Mouse (Mus musculus): ENCODE data around the gene Hspa1l. TPM values are rescaled to one million over a fixed set of nuclear protein-coding genes. Genes with fewer than 3 reads are reported as not detected.
"Not testable (repeated sequence)": the region's sequence is repeated elsewhere in the genome, so short reads cannot be mapped to it uniquely, and the experiment has no call there.

Gene Hspa1l
- polyA plus RNA-seq, 1 experiment from 2014 or later, result 1.4 TPM

GRCm38 (mm10) chr17:35005158-35005557 lies 32.7 kb downstream of the Hspa1l start:
- no peak overlapping the region for H3K9ac ChIP-seq (ENCODE audit: low read depth, low read length)
- no peak overlapping the region for H3K4me2 ChIP-seq (ENCODE audit: low read length)
- peaks cover 25% of the 10 kb centered on the region for H3K36me3 ChIP-seq (ENCODE audit: control insufficient read depth, insufficient read depth, low read length)
- H3K27me3 ChIP-seq (replicated peaks; ENCODE audit: control insufficient read depth, insufficient read depth, low read length), result no peaks in the 10 kb centered on the region
- no peaks in the 10 kb centered on the region for H3K9me3 ChIP-seq (ENCODE audit: control insufficient read depth, low read length)
- peaks cover 13% of the 10 kb centered on the region for H3K4me1 ChIP-seq (ENCODE audit: control insufficient read depth, insufficient read depth, low read depth, low read length)
- no peak overlapping the region for H3K27ac ChIP-seq (ENCODE audit: low read depth, low read length)
- no peak overlapping the region for H3K4me3 ChIP-seq (ENCODE audit: low read length)
- WGBS, result 90% methylated on average over 10 of the region's 10 CpGs
- ATAC-seq, result no peak

GRCm38 (mm10) chr17:35005902-35006301 lies 33.4 kb downstream of the Hspa1l start:
- WGBS, result 93% methylated on average over 4 of the region's 5 CpGs
- H3K27me3 ChIP-seq (replicated peaks; ENCODE audit: control insufficient read depth, insufficient read depth, low read length); H3K4me3 ChIP-seq (ENCODE audit: low read length); H3K9ac ChIP-seq (ENCODE audit: low read depth, low read length); ATAC-seq; H3K9me3 ChIP-seq (ENCODE audit: control insufficient read depth, low read length); H3K4me2 ChIP-seq (ENCODE audit: low read length); H3K27ac ChIP-seq (ENCODE audit: low read depth, low read length): not testable (repeated sequence)
- Histone ChIP-seq H3K36me3 (ENCODE audit: control insufficient read depth, insufficient read depth, low read length) (peaks cover 32% of the 10 kb centered on the region), H3K4me1 (ENCODE audit: control insufficient read depth, insufficient read depth, low read depth, low read length) (peaks cover 13% of the 10 kb centered on the region)

DNA sequence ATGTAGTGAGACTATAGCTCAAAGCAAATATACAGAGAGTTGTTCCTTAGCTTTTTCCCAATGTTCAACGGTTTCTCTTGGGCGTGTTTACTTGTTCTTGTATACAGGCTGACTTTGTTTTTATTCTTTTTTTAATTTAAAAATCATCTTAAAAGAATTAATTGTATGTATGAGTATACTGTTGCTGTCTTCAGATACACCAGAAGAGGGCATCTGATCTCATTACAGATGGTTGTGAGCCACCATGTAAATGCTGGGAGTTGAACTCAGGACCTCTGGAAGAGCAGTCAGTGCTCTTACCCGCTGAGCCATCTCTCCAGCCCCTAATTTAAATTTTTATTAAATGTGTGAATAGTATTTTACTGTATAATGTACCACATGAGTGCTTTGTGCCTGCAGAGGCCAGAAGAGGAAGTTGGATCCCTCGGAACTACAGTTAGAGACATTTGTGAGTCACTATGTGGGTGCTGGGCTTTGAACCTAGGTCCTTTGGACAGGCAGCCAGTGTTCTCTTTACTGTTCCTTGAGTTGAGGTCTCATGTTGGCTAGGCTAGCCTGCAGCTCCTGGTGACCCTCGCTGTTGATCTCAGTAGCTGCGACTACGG lies 35.0 kb downstream of the Hspa1l start:
- H3K27ac ChIP-seq (ENCODE audit: low read depth, low read length), result no peak overlapping the region
- no peaks in the 10 kb centered on the region for H3K9me3 ChIP-seq (ENCODE audit: control insufficient read depth, low read length)
- no peak for ATAC-seq
- H3K27me3 ChIP-seq (replicated peaks; ENCODE audit: control insufficient read depth, insufficient read depth, low read length), result no peaks in the 10 kb centered on the region
- no peak overlapping the region for H3K4me3 ChIP-seq (ENCODE audit: low read length)
- H3K4me1 ChIP-seq (ENCODE audit: control insufficient read depth, insufficient read depth, low read depth, low read length), result peaks cover 9% of the 10 kb centered on the region
- peaks cover 47% of the 10 kb centered on the region for H3K36me3 ChIP-seq (ENCODE audit: control insufficient read depth, insufficient read depth, low read length)
- H3K4me2 ChIP-seq (ENCODE audit: low read length), result no peak overlapping the region
- no peak overlapping the region for H3K9ac ChIP-seq (ENCODE audit: low read depth, low read length)
- WGBS, result 97% methylated on average over 7 of the region's 7 CpGs

DNA sequence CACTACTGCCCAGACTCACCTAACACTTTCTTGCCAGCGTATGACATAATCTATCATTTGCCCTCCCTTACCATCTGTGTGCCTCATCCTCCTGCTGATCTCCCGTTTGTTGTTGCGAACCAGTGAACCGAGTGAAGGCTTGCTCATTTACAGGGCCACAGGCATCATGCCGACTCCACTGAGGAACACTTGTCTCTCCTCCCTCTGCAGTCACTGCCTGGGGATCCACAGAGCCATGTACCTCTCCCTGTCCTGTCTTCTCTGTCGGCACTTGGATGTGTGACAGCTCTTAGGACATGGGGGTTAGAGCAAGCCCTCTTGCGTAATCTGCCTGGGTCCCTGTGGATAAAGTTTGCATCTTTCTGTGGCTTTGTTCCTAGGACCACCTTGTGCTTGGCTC lies 37.1 kb downstream of the Hspa1l start:
- Histone ChIP-seq H3K4me2 (ENCODE audit: low read length) (no peak overlapping the region), H3K9me3 (ENCODE audit: control insufficient read depth, low read length) (no peaks in the 10 kb centered on the region), H3K4me1 (ENCODE audit: control insufficient read depth, insufficient read depth, low read depth, low read length) (no peaks in the 10 kb centered on the region), H3K4me3 (ENCODE audit: low read length) (no peak overlapping the region), H3K27ac (ENCODE audit: low read depth, low read length) (no peak overlapping the region), H3K27me3 (replicated peaks; ENCODE audit: control insufficient read depth, insufficient read depth, low read length) (no peaks in the 10 kb centered on the region), H3K36me3 (ENCODE audit: control insufficient read depth, insufficient read depth, low read length) (peaks cover 66% of the 10 kb centered on the region), H3K9ac (ENCODE audit: low read depth, low read length) (no peak overlapping the region)
- ATAC-seq, result no peak
- 81% methylated on average over 7 of the region's 7 CpGs for WGBS

DNA sequence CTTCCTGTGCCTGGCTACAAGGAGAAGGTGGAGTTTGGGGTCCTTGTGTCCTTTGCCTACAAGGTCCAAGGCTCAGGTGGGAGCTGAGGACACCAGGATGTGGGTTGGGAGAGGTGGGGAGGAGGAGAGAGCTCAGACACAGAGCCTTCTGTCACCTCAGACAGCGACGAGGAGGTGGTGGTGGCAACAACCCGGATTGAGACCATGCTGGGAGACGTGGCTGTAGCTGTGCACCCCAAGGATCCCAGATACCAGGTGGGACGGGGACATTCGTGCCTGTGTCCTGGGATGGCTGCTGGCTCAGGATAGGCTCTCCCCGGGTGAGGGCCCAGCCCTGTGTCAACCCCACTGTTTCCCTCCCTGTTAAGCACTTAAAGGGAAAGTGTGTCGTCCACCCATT lies 38.9 kb downstream of the Hspa1l start:
- no peaks in the 10 kb centered on the region for H3K27me3 ChIP-seq (replicated peaks; ENCODE audit: control insufficient read depth, insufficient read depth, low read length)
- H3K4me3 ChIP-seq (ENCODE audit: low read length), result no peak overlapping the region
- H3K4me2 ChIP-seq (ENCODE audit: low read length), result no peak overlapping the region
- no peak overlapping the region for H3K9ac ChIP-seq (ENCODE audit: low read depth, low read length)
- no peak for ATAC-seq
- peaks cover 3% of the 10 kb centered on the region; the same call in 1 of the 2 replicates for H3K4me1 ChIP-seq (ENCODE audit: control insufficient read depth, insufficient read depth, low read depth, low read length)
- H3K36me3 ChIP-seq (ENCODE audit: control insufficient read depth, insufficient read depth, low read length), result peaks cover 59% of the 10 kb centered on the region
- H3K27ac ChIP-seq (ENCODE audit: low read depth, low read length), result no peak overlapping the region
- no peaks in the 10 kb centered on the region for H3K9me3 ChIP-seq (ENCODE audit: control insufficient read depth, low read length)
- WGBS, result 93% methylated on average over 8 of the region's 8 CpGs

DNA sequence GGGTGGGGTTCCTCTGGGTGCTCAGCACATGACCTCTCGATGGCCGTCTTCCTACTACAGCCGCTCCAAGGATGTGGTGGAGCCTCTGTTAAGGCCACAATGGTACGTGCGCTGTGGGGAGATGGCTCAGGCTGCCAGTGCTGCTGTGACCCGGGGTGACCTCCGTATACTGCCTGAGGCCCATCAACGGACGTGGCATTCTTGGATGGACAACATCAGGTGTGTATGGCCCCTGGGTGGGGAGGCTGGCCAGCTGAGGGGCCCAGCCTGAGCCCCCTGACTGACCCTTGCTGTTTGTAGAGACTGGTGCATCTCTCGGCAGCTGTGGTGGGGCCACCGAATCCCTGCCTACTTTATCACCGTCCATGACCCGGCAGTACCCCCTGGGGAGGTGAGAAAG lies 39.9 kb downstream of the Hspa1l start:
- Histone ChIP-seq H3K9ac (ENCODE audit: low read depth, low read length) (no peak overlapping the region), H3K27me3 (replicated peaks; ENCODE audit: control insufficient read depth, insufficient read depth, low read length) (no peaks in the 10 kb centered on the region), H3K9me3 (ENCODE audit: control insufficient read depth, low read length) (no peaks in the 10 kb centered on the region), H3K4me3 (ENCODE audit: low read length) (no peak overlapping the region), H3K36me3 (ENCODE audit: control insufficient read depth, insufficient read depth, low read length) (peaks cover 59% of the 10 kb centered on the region), H3K27ac (ENCODE audit: low read depth, low read length) (no peak overlapping the region), H3K4me2 (ENCODE audit: low read length) (no peak overlapping the region), H3K4me1 (ENCODE audit: control insufficient read depth, insufficient read depth, low read depth, low read length) (peaks cover 3% of the 10 kb centered on the region; the same call in 1 of the 2 replicates)
- ATAC-seq, result no peak
- WGBS, result 89% methylated on average over 13 of the region's 13 CpGs

DNA sequence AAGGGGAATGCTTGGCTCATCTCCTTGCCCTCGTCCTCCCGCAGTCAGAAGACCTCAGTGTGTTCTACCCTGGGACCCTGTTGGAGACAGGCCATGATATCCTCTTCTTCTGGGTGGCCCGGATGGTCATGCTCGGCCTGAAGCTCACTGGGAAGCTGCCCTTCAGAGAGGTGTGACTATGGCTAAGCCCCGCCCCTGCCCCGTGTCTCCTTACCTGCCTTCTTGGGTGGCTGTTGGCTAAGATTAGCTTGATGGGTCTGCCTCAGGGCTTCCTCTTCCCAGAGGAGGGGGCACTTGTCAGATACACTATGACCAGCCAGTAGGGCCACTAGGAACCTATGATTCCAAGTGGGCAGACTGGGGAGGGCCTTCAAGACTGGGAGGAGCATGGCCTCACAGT lies 40.7 kb downstream of the Hspa1l start:
- Histone ChIP-seq H3K4me1 (ENCODE audit: control insufficient read depth, insufficient read depth, low read depth, low read length) (peaks cover 3% of the 10 kb centered on the region; the same call in 1 of the 2 replicates), H3K36me3 (ENCODE audit: control insufficient read depth, insufficient read depth, low read length) (peaks cover 52% of the 10 kb centered on the region), H3K4me3 (ENCODE audit: low read length) (no peak overlapping the region), H3K4me2 (ENCODE audit: low read length) (no peak overlapping the region), H3K9me3 (ENCODE audit: control insufficient read depth, low read length) (no peaks in the 10 kb centered on the region), H3K9ac (ENCODE audit: low read depth, low read length) (no peak overlapping the region), H3K27me3 (replicated peaks; ENCODE audit: control insufficient read depth, insufficient read depth, low read length) (no peaks in the 10 kb centered on the region), H3K27ac (ENCODE audit: low read depth, low read length) (no peak overlapping the region)
- ATAC-seq, result no peak
- 88% methylated on average over 6 of the region's 6 CpGs for WGBS

DNA sequence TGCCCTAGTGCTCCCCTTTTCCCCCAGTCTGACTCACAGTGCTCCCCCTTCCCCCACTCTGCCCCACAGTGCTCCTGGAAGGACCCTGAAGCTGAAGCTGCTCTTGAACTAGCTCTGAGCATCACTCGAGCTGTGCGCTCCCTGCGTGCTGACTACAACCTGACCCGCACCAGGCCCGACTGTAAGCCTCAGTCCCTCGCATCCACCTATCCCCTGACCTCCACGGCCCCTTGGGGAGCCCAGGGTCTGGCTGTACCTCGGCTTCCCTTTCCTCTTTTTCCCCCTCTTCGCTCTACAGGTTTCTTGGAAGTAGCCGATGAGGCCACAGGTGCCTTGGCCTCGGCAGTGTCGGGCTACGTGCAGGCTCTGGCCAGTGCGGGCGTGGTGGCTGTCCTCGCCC lies 42.8 kb downstream of the Hspa1l start:
- 90% methylated on average over 16 of the region's 16 CpGs for WGBS
- Histone ChIP-seq H3K4me3 (ENCODE audit: low read length) (no peak overlapping the region), H3K9ac (ENCODE audit: low read depth, low read length) (no peak overlapping the region), H3K9me3 (ENCODE audit: control insufficient read depth, low read length) (no peaks in the 10 kb centered on the region), H3K36me3 (ENCODE audit: control insufficient read depth, insufficient read depth, low read length) (peaks cover 48% of the 10 kb centered on the region), H3K27me3 (replicated peaks; ENCODE audit: control insufficient read depth, insufficient read depth, low read length) (no peaks in the 10 kb centered on the region), H3K4me1 (ENCODE audit: control insufficient read depth, insufficient read depth, low read depth, low read length) (peaks cover 3% of the 10 kb centered on the region; the same call in 1 of the 2 replicates), H3K4me2 (ENCODE audit: low read length) (no peak overlapping the region), H3K27ac (ENCODE audit: low read depth, low read length) (no peak overlapping the region)
- no peak for ATAC-seq

GRCm38 (mm10) chr17:35016376-35016775 lies 43.9 kb downstream of the Hspa1l start, which contains the start of gene Vwa7:
Gene Vwa7 (plus strand): TSS chr17:35016579.
- Histone ChIP-seq H3K4me3 (ENCODE audit: low read length) (no peak within 1 kb of the TSS), H3K4me1 (ENCODE audit: control insufficient read depth, insufficient read depth, low read depth, low read length) (peaks cover 5% of the 10 kb centered on the region), H3K27ac (ENCODE audit: low read depth, low read length) (no peak within 1 kb of the TSS), H3K9ac (ENCODE audit: low read depth, low read length) (0 out of 2 replicates have a peak within 1 kb of the TSS, but pooled peaks have one; percentile 22), H3K4me2 (ENCODE audit: low read length) (no peak within 1 kb of the TSS), H3K36me3 (ENCODE audit: control insufficient read depth, insufficient read depth, low read length) (peaks cover 38% of the 10 kb centered on the region), H3K27me3 (replicated peaks; ENCODE audit: control insufficient read depth, insufficient read depth, low read length) (no peaks in the 10 kb centered on the region), H3K9me3 (ENCODE audit: control insufficient read depth, low read length) (no peaks in the 10 kb centered on the region)
- 50% methylated on average over 12 of the region's 12 CpGs for WGBS
- ATAC-seq, result peak; percentile 62

All from hindbrain, embryonic 16.5 days (tissue).